Mouse (Mus musculus) forebrain, postnatal 0 days (tissue): ENCODE results near the gene Ryr1. TPM values are rescaled to one million over a fixed set of nuclear protein-coding genes. Genes with fewer than 3 reads are reported as not detected.
"Not testable (repeated sequence)": the region's sequence is repeated elsewhere in the genome, so short reads cannot be mapped to it uniquely, and the experiment has no call there.

Experiments
- ATAC-seq: fragments of 200-750 bp; cut with Nextera tagmentation; 2 replicates; pipeline ENCODE4 v1.8.0; 2017; ENCODE audit warnings: mild to moderate bottlenecking, moderate library complexity
- DNase-seq: peaks from one replicate; pipeline ENCODE4 v3.0.0-alpha.2; 2015
- H3K27ac ChIP-seq: fragments of 300-500 bp; sonication (generic); 2 replicates; pipeline ENCODE4 v1.5.1; 2014; ENCODE audit warnings: low read depth, mild to moderate bottlenecking, antibody characterized with exemption, low read length, moderate library complexity, mixed read lengths
- H3K27me3 ChIP-seq: fragments of 300-500 bp; sonication (generic); 2 replicates; pipeline ENCODE4 v1.6.1; 2014; ENCODE audit warnings: mild to moderate bottlenecking, low read length, mixed read lengths; ENCODE audit not compliant: insufficient read depth
- H3K36me3 ChIP-seq: fragments of 300-500 bp; sonication (generic); 2 replicates; pipeline ENCODE4 v1.6.1; 2014; ENCODE audit warnings: mild to moderate bottlenecking, moderate library complexity; ENCODE audit not compliant: insufficient read depth
- H3K4me1 ChIP-seq: fragments of 300-500 bp; sonication (generic); 2 replicates; pipeline ENCODE4 v1.6.1; 2014; ENCODE audit warnings: antibody characterized with exemption; ENCODE audit not compliant: insufficient read depth
- H3K4me2 ChIP-seq: fragments of 300-500 bp; sonication (generic); 2 replicates; pipeline ENCODE4 v1.6.1; 2014; ENCODE audit warnings: low read depth, mild to moderate bottlenecking, moderate library complexity
- H3K4me3 ChIP-seq: fragments of 300-500 bp; sonication (generic); 2 replicates; pipeline ENCODE4 v1.5.1; 2014; ENCODE audit warnings: low read depth, low read length, mixed read lengths
- H3K9ac ChIP-seq: fragments of 300-500 bp; sonication (generic); 2 replicates; pipeline ENCODE4 v1.6.1; 2014; ENCODE audit warnings: mild to moderate bottlenecking
- H3K9me3 ChIP-seq: fragments of 300-500 bp; sonication (generic); 2 replicates; pipeline ENCODE4 v1.6.1; 2016; ENCODE audit warnings: low read length
- CTCF ChIP-seq: sonication (generic); IDR thresholded peaks from 2 replicates; pipeline ENCODE4 v1.5.1; 2016; ENCODE audit warnings: antibody characterized with exemption, control low read depth, low read depth
- WGBS: fragments of 180-500 bp; shearing (Covaris S2); extraction: QIAGEN DNeasy Blood & Tissue Kit; methylation state at CpG from one replicate; pipeline ENCODE4 v1.1.7; 2014; 5-methylcytosine and 5-hydroxymethylcytosine counted together
- polyA plus RNA-seq: library from polyadenylated mRNA; unstranded; fragments of >200 nt; fragmentation: Nextera tagmentation; extraction: Ambion mirVana; gene quantifications from 2 replicates; pipeline ENCODE4 v1.2.1, GENCODE M21; 2015
- total RNA-seq: library from RNA; depleted of rRNA; stranded (reverse); fragments of >200 nt; gene quantifications from 2 replicates; pipeline ENCODE4 v1.2.3, GENCODE M21; 2014

Gene Ryr1
- total and polyA plus RNA-seq, 2 experiments from 2014 or later, result 4.6 to 8.8 TPM

GRCm38 (mm10) chr7:29146625-29147367 is 21.8 kb upstream of the Ryr1 start:
- Histone ChIP-seq H3K36me3 (no peaks in the 10 kb centered on the region), H3K27ac (no peak overlapping the region), H3K9me3 (no peaks in the 10 kb centered on the region), H3K4me1 (no peaks in the 10 kb centered on the region), H3K27me3 (no peaks in the 10 kb centered on the region), H3K9ac (no peak overlapping the region), H3K4me2 (no peak overlapping the region), H3K4me3 (no peak overlapping the region)
- WGBS, result 87% methylated on average over 7 of the region's 7 CpGs
- TF ChIP-seq CTCF, result no peak
- ATAC-seq, result no peak
- DNase-seq, result no peak

GRCm38 (mm10) chr7:29144006-29144405 is 19.0 kb upstream of the Ryr1 start:
- Histone ChIP-seq H3K9me3 (no peaks in the 10 kb centered on the region), H3K36me3 (no peaks in the 10 kb centered on the region), H3K4me2 (no peak overlapping the region), H3K4me1 (no peaks in the 10 kb centered on the region), H3K27ac (no peak overlapping the region), H3K4me3 (no peak overlapping the region), H3K27me3 (no peaks in the 10 kb centered on the region), H3K9ac (no peak overlapping the region)
- WGBS, result 92% methylated on average over 4 of the region's 4 CpGs
- DNase-seq (no peak), ATAC-seq (no peak)
- no peak for TF ChIP-seq CTCF

- 83% methylated on average over 8 of the region's 8 CpGs for WGBS
- H3K4me1 ChIP-seq, result no peaks in the 10 kb centered on the region
- H3K4me2 ChIP-seq, result no peak overlapping the region
- no peaks in the 10 kb centered on the region for H3K27me3 ChIP-seq
- no peak for TF ChIP-seq CTCF
- no peak for ATAC-seq
- H3K4me3 ChIP-seq, result no peak overlapping the region
- H3K36me3 ChIP-seq, result no peaks in the 10 kb centered on the region
- H3K27ac ChIP-seq, result no peak overlapping the region
- no peak overlapping the region for H3K9ac ChIP-seq
- H3K9me3 ChIP-seq, result no peaks in the 10 kb centered on the region
- DNase-seq, result no peak
Observed at GRCm38 (mm10) chr7:29141416-29141815, 16.4 kb upstream of the Ryr1 start.

GRCm38 (mm10) chr7:29139237-29139636 is 14.3 kb upstream of the Ryr1 start:
- H3K4me1 ChIP-seq, H3K9me3 ChIP-seq, DNase-seq, H3K4me2 ChIP-seq, ATAC-seq, H3K9ac ChIP-seq, H3K27ac ChIP-seq, H3K4me3 ChIP-seq, H3K36me3 ChIP-seq, H3K27me3 ChIP-seq: not testable (repeated sequence)
- WGBS, result 86% methylated on average over 3 of the region's 4 CpGs

- no peaks in the 10 kb centered on the region for H3K36me3 ChIP-seq
- no peaks in the 10 kb centered on the region for H3K4me1 ChIP-seq
- ATAC-seq (no peak), DNase-seq (no peak)
- H3K27ac ChIP-seq, result no peak overlapping the region
- H3K4me2 ChIP-seq, result no peak overlapping the region
- H3K9ac ChIP-seq, result no peak overlapping the region
- H3K4me3 ChIP-seq, result no peak overlapping the region
- no peaks in the 10 kb centered on the region; the same call in 1 of the 2 replicates for H3K27me3 ChIP-seq
- no peaks in the 10 kb centered on the region for H3K9me3 ChIP-seq
- TF ChIP-seq CTCF, result no peak
- WGBS, result 50% methylated on average over 16 of the region's 16 CpGs
Observed at GRCm38 (mm10) chr7:29137429-29137828, 12.4 kb upstream of the Ryr1 start.

GRCm38 (mm10) chr7:29134693-29135386 is 9.9 kb upstream of the Ryr1 start, which contains the start of gene Rasgrp4:
Gene Rasgrp4 (plus strand): TSS chr7:29134851.
- Histone ChIP-seq H3K27me3 (no peaks in the 10 kb centered on the region; the same call in 1 of the 2 replicates), H3K4me1 (no peaks in the 10 kb centered on the region), H3K4me3 (peak within 1 kb of the TSS; percentile 24), H3K9me3 (no peaks in the 10 kb centered on the region), H3K4me2 (peak within 1 kb of the TSS; percentile 46), H3K27ac (no peak within 1 kb of the TSS), H3K36me3 (no peaks in the 10 kb centered on the region), H3K9ac (no peak within 1 kb of the TSS)
- WGBS, result 3% methylated on average over 16 of the region's 20 CpGs
- ATAC-seq, result peak; percentile 60; the same call in 1 of the 2 replicates
- TF ChIP-seq CTCF, result no peak
- no peak for DNase-seq

- Histone ChIP-seq H3K27me3 (no peaks in the 10 kb centered on the region; the same call in 1 of the 2 replicates), H3K27ac (no peak overlapping the region), H3K4me1 (no peaks in the 10 kb centered on the region), H3K9me3 (no peaks in the 10 kb centered on the region), H3K4me2 (peak overlapping the region; percentile 46), H3K4me3 (peak overlapping the region; percentile 24; the same call in 1 of the 2 replicates), H3K36me3 (no peaks in the 10 kb centered on the region), H3K9ac (no peak overlapping the region)
- WGBS, result 4% methylated on average over 4 of the region's 4 CpGs
- TF ChIP-seq CTCF, result no peak
- ATAC-seq (no peak), DNase-seq (no peak)
Observed at GRCm38 (mm10) chr7:29134230-29134629, 9.3 kb upstream of the Ryr1 start.
